Mouse (Mus musculus) G1E (cell line): ENCODE results near the gene Arid3b.

Experiments used
- CTCF ChIP-seq: IDR thresholded peaks from 2 replicates; pipeline ENCODE4 v1.5.1; 2012; ENCODE audit warnings: low read depth, low read length, inconsistent platforms, mixed read lengths
- GATA1 ChIP-seq: IDR thresholded peaks from 2 replicates; pipeline ENCODE4 v1.6.1; 2012; ENCODE audit warnings: borderline replicate concordance, low read length, inconsistent platforms, mixed read lengths
- GATA2 ChIP-seq: IDR thresholded peaks from 2 replicates; pipeline ENCODE4 v1.6.1; 2012; ENCODE audit warnings: low read depth, low read length, inconsistent platforms, borderline replicate concordance
- POLR2AphosphoS5 ChIP-seq: IDR thresholded peaks from 2 replicates; pipeline ENCODE4 v1.6.1; 2012; ENCODE audit warnings: low read depth, low read length, inconsistent platforms; ENCODE audit not compliant: insufficient replicate concordance
- TAL1 ChIP-seq: conservative IDR thresholded peaks from 2 replicates; pipeline ENCODE4 v1.6.1; 2012; ENCODE audit warnings: low read depth, low read length, inconsistent platforms, mixed read lengths

- TF ChIP-seq CTCF, result no peak
- TF ChIP-seq TAL1, result no peak
- TF ChIP-seq GATA1, result no peak
- no peak for TF ChIP-seq GATA2
- TF ChIP-seq POLR2AphosphoS5, result no peak
Observed at GRCm38 (mm10) chr9:57808771-57809310, 27.8 kb downstream of the Arid3b start.
